Mouse (Mus musculus) midbrain, embryonic 11.5 days (tissue): ENCODE measurements at regions not wholly inside any gene's neighbourhood (a gene's known extent, or its start where the extent isn't known, plus 50 kb on each side); places are given as distances from the start of the nearest gene placed in this dataset.

Source experiments
- ATAC-seq: fragments of 200-750 bp; cut with Nextera tagmentation; 2 replicates; pipeline ENCODE4 v1.8.0; 2017; ENCODE audit warnings: moderate TSS enrichment, moderate library complexity; ENCODE audit not compliant: low FRiP score
- DNase-seq: peaks from one replicate; pipeline ENCODE4 v3.0.0; 2015; ENCODE audit warnings: low spot score; ENCODE audit errors: missing footprints
- H3K27ac ChIP-seq: fragments of 300-500 bp; sonication (generic); 2 replicates; pipeline ENCODE4 v1.5.1; 2014; ENCODE audit warnings: low read depth, low read length
- H3K27me3 ChIP-seq: fragments of 300-500 bp; sonication (generic); 2 replicates; pipeline ENCODE4 v1.6.1; 2014; ENCODE audit warnings: mild to moderate bottlenecking, low read length, moderate library complexity, mixed read lengths; ENCODE audit not compliant: control insufficient read depth, insufficient read depth
- H3K36me3 ChIP-seq: fragments of 300-500 bp; sonication (generic); 2 replicates; pipeline ENCODE4 v1.6.1; 2014; ENCODE audit warnings: mild to moderate bottlenecking, low read length, moderate library complexity, mixed read lengths; ENCODE audit not compliant: control insufficient read depth, insufficient read depth
- H3K4me1 ChIP-seq: fragments of 300-500 bp; sonication (generic); 2 replicates; pipeline ENCODE4 v1.6.1; 2014; ENCODE audit warnings: low read length; ENCODE audit not compliant: control insufficient read depth, insufficient read depth
- H3K4me2 ChIP-seq: fragments of 300-500 bp; sonication (generic); 2 replicates; pipeline ENCODE4 v1.6.1; 2014; ENCODE audit warnings: mild to moderate bottlenecking, moderate library complexity
- H3K4me3 ChIP-seq: fragments of 300-500 bp; sonication (generic); 2 replicates; pipeline ENCODE4 v1.5.1; 2014; ENCODE audit warnings: low read depth, low read length
- H3K9ac ChIP-seq: fragments of 300-500 bp; sonication (generic); 2 replicates; pipeline ENCODE4 v1.6.1; 2014; ENCODE audit warnings: low read length
- H3K9me3 ChIP-seq: fragments of 300-500 bp; sonication (generic); 2 replicates; pipeline ENCODE4 v1.6.1; 2016; ENCODE audit warnings: low read length; ENCODE audit not compliant: control insufficient read depth
- WGBS: fragments of 180-500 bp; shearing (Covaris S2); extraction: QIAGEN DNeasy Blood & Tissue Kit; methylation state at CpG from one replicate; pipeline ENCODE4 v1.1.7; 2014; 5-methylcytosine and 5-hydroxymethylcytosine counted together

DNA sequence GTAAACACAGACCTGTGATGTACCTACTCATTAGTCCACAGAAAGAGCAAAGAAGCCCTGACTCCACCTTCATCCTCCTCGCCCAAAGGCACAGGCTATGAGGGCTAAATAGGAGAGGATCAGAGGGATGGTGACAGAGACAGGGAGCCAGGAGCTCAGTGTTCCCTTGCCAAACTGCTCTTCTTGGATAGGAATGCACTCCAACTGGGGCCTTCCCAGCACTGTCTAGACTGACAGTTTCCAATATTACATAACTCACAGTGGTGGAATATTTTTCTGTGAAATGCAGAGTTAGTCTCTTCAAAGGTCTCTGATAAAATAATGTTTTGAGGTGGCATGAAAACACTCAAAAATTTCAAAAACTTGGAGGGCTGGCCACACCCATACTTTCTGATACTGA, 53.5 kb upstream of the Irs2 start:
- Histone ChIP-seq H3K27me3 (no peaks in the 10 kb centered on the region), H3K4me3 (no peak overlapping the region), H3K36me3 (no peaks in the 10 kb centered on the region), H3K9me3 (no peaks in the 10 kb centered on the region), H3K9ac (no peak overlapping the region), H3K4me2 (no peak overlapping the region), H3K27ac (no peak overlapping the region), H3K4me1 (no peaks in the 10 kb centered on the region)
- no peak for ATAC-seq
- DNase-seq = no peak
- WGBS = 75% methylated on average over 1 of the region's 1 CpGs

DNA sequence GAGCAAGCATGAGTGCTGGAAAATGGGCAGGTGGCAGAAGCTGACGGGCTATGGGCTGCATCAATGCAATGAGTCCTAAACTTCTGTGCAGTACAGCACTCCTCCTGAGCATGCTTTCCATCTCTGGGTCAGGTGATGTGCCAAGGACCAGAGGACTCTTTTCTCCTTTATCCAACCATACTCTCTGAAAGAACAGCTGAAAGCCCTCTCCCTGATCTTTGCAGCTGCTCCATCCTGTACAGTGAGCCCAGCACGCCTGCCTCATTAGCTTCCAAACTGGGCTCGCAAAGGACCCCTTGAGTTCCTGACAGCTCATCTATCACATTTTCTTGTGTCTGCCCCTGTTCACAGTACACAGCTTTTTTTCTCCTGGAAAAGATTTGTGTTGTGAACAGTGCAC, 52.3 kb upstream of the Irs2 start:
- no peak for ATAC-seq
- WGBS = 82% methylated on average over 3 of the region's 3 CpGs
- Histone ChIP-seq H3K27me3 (no peaks in the 10 kb centered on the region), H3K4me2 (no peak overlapping the region), H3K4me1 (no peaks in the 10 kb centered on the region), H3K9ac (no peak overlapping the region), H3K27ac (no peak overlapping the region), H3K4me3 (no peak overlapping the region), H3K36me3 (no peaks in the 10 kb centered on the region), H3K9me3 (no peaks in the 10 kb centered on the region)
- DNase-seq = no peak

DNA sequence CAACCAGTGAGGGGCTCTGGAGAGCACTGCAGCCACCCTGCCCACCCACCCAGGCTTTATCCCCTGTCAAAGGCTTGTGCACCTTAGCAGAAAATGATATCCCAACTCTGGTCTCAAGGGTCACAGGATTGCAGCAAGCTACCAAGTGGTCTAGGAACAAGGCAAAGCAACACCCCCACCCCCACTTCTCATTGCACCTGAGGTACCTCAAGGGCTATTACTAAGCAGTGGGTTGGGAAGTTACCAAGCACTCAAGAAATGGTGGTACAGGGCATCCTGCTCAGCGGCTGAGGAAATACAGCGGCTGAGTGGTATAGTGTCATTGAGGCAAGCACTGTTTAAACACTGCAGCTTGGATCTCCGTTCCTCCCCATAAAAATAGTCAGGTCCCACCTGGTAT, 50.1 kb upstream of the Irs2 start:
- H3K36me3 ChIP-seq = no peaks in the 10 kb centered on the region
- H3K9ac ChIP-seq = no peak overlapping the region
- no peak overlapping the region for H3K4me2 ChIP-seq
- H3K27ac ChIP-seq = no peak overlapping the region
- H3K4me1 ChIP-seq = no peaks in the 10 kb centered on the region
- H3K4me3 ChIP-seq = no peak overlapping the region
- no peaks in the 10 kb centered on the region for H3K9me3 ChIP-seq
- WGBS = 97% methylated on average over 3 of the region's 3 CpGs
- ATAC-seq (no peak), DNase-seq (no peak)
- no peaks in the 10 kb centered on the region for H3K27me3 ChIP-seq
